Mouse (Mus musculus) erythroblast, embryonic 14.5 days (primary cell): ENCODE data around the gene Gpc6. TPM values are rescaled to one million over a fixed set of nuclear protein-coding genes. Genes with fewer than 3 reads are reported as not detected.

Experiments used
- H3K27me3 ChIP-seq: 2 replicates; pipeline ENCODE4 v1.6.1; 2012; ENCODE audit warnings: inconsistent platforms; ENCODE audit not compliant: control insufficient read depth
- H3K36me3 ChIP-seq: 2 replicates; pipeline ENCODE4 v1.6.1; 2012; ENCODE audit warnings: mild to moderate bottlenecking, inconsistent platforms; ENCODE audit not compliant: control insufficient read depth
- H3K4me1 ChIP-seq: 2 replicates; pipeline ENCODE4 v1.6.1; 2012; ENCODE audit warnings: inconsistent platforms; ENCODE audit not compliant: control insufficient read depth
- H3K4me3 ChIP-seq: replicated peaks from 2 replicates; pipeline ENCODE3; 2012; ENCODE audit warnings: moderate library complexity, mild to moderate bottlenecking, inconsistent platforms
- H3K9me3 ChIP-seq: 2 replicates; pipeline ENCODE4 v1.6.1; 2012; ENCODE audit warnings: low read length, inconsistent platforms, mixed read lengths; ENCODE audit not compliant: control insufficient read depth
- GATA1 ChIP-seq: IDR thresholded peaks from 2 replicates; pipeline ENCODE4 v1.6.1; 2012; ENCODE audit warnings: low read length, inconsistent platforms, mixed read lengths
- TAL1 ChIP-seq: IDR thresholded peaks from 3 replicates; pipeline ENCODE4 v1.6.1; 2012; ENCODE audit warnings: low read length, inconsistent platforms, mixed read lengths
- polyA plus RNA-seq: library from polyadenylated mRNA; stranded (reverse); fragments of >175 nt; gene quantifications from 2 replicates; pipeline ENCODE4 v1.2.3, GENCODE M21; 2012

The Gpc6 gene
- polyA plus RNA-seq, 1 experiment, result not detected

DNA sequence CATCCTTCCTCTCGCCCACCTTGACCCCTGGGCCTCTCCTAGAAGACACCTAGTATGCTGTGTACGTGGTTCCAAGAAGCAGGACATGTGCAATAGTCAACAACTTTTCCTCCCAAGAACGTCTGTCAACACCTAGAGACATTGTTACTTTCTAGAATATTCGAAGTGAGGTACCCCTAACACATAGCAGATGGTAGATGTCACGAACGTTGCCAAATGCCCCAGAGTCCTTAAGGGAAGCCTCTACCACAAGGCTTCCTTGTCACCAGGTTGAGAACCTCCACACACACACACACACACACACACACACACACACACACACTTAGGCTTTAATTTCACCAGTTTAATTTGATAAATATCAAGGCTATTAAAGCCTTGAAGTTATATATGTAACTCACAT is 600.0 kb downstream of the Gpc6 start:
- H3K9me3 ChIP-seq, result 0 out of 2 replicates have a peak, but pooled peaks cover 5% of the 10 kb centered on the region
- no peak for TF ChIP-seq TAL1
- no peak for TF ChIP-seq GATA1

DNA sequence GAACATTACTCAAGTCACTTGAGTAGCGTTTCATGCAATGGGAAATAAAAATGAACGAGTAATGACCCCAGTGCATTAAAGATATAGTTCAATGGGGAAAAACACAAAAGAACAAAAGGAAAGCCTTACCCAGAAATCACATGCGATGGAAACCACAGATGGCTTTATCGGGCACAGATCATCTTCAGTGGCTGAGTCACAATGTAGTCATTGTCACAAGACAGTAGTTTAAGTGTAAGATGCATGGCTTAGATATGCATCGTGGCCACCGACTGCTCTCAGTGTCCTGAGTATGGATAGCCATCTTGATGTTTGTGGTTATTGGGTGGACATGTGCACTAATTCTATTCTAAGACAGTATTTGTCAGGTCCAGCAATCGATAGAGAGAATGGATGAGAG is 601.9 kb downstream of the Gpc6 start:
- Histone ChIP-seq H3K27me3 (no peaks in the 10 kb centered on the region), H3K9me3 (0 out of 2 replicates have a peak, but pooled peaks cover 5% of the 10 kb centered on the region), H3K36me3 (no peaks in the 10 kb centered on the region), H3K4me3 (no peak overlapping the region), H3K4me1 (no peaks in the 10 kb centered on the region)
- no peak for TF ChIP-seq TAL1
- no peak for TF ChIP-seq GATA1

More for the DNA sequence above, 600.0 kb downstream of the Gpc6 start:
- Histone ChIP-seq H3K4me3 (no peak overlapping the region), H3K27me3 (no peaks in the 10 kb centered on the region), H3K4me1 (no peaks in the 10 kb centered on the region), H3K36me3 (no peaks in the 10 kb centered on the region)

DNA sequence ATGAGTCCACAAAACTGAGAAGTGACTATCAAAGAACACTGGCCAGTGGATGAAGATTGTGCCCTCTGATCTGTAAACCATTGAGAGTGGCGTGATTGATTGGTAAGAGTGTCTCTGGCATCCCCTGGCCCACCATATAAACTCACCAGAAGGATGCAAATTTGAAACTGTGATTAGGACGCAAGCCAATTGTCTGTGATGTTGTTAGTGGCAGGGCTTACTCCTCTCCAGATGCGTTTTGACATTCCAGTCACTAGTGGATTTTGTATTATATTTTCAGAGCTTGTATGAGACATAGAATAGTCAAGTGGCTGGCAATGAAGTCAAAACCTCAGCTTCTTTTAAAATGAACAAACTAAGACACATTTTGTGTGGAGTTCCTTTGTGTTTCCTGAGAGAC is 604.3 kb downstream of the Gpc6 start:
- no peaks in the 10 kb centered on the region for H3K36me3 ChIP-seq
- H3K4me3 ChIP-seq, result no peak overlapping the region
- no peaks in the 10 kb centered on the region for H3K27me3 ChIP-seq
- TF ChIP-seq GATA1 (no peak), TAL1 (no peak)
- H3K4me1 ChIP-seq, result no peaks in the 10 kb centered on the region
- H3K9me3 ChIP-seq, result no peaks in the 10 kb centered on the region

DNA sequence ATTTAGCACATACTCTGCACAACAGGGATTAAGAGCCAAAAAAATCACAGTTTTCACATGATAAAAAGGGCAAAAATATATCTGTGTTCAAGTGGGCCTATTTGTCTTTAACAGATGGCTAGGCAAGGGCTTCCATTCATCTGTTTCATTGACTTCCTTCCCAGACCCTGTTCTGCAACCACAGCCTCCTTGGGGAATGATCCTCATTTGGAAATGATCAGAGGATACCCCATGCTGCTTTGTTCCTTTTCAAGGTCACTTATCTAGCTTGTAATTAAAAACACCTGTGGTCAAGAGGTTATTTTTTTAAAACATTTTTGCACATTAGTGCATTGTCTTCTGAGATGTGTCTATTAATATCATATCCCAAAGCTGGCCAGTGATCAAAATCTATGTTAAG is 627.7 kb downstream of the Gpc6 start:
- peaks cover 18% of the 10 kb centered on the region for H3K9me3 ChIP-seq

DNA sequence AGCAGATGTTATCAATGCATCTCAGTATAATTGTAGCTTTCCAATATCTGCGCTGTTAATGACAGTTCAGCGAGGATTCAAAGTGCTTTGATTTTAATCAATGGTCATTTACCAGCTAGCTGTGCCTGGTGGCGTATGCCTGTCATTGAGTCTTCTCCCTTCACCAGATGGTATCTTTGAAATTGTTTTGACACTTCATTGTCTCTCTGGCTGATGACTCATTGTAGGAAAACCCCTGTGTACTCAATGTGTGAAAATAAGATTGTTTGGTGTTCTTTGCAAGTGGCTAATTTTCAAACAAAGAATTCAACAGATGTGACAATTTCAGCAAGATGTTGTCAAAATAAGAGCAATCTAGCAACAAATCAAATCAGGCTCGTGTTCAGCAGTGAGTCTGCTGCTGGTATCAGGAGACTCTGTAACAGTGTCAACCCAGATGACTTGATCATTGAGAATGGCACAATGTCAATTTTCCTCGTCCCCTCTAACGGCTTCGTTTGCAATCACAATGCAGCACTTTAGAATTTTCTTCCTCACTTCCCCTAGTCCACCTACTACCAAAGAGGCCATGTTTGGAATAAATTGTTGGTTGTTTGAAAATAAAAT is 631.7 kb downstream of the Gpc6 start:
- Histone ChIP-seq H3K36me3 (no peaks in the 10 kb centered on the region), H3K4me1 (no peaks in the 10 kb centered on the region), H3K27me3 (no peaks in the 10 kb centered on the region), H3K4me3 (no peak overlapping the region), H3K9me3 (peaks cover 8% of the 10 kb centered on the region)
- no peak for TF ChIP-seq TAL1
- no peak for TF ChIP-seq GATA1

More for the DNA sequence above, 627.7 kb downstream of the Gpc6 start:
- TF ChIP-seq TAL1 (no peak), GATA1 (no peak)
- no peaks in the 10 kb centered on the region for H3K36me3 ChIP-seq
- H3K4me3 ChIP-seq, result no peak overlapping the region
- no peaks in the 10 kb centered on the region for H3K27me3 ChIP-seq
- H3K4me1 ChIP-seq, result no peaks in the 10 kb centered on the region

DNA sequence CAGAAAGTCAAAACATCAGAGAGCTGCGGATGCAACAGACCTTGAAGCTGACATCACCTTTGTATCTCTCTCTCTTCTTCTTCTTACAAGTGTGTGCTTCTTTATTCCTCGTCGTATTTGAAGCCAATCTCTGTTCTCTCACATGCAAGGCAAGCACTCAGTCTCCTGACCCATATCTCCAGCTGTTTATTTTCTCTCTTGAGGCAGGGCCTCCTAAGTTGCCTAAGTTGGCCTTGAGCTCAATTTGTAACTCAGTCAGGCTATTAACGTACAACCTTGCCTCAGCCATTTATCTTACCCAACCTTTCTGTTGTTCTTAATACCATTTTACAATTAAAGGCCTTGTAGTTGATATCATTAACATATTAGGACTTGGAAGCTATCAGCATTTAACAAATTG is 637.0 kb downstream of the Gpc6 start:
- H3K4me1 ChIP-seq, result no peaks in the 10 kb centered on the region
- peaks cover 14% of the 10 kb centered on the region for H3K9me3 ChIP-seq
- TF ChIP-seq TAL1, result no peak
- no peak for TF ChIP-seq GATA1
- H3K36me3 ChIP-seq, result no peaks in the 10 kb centered on the region
- no peaks in the 10 kb centered on the region for H3K27me3 ChIP-seq
- no peak overlapping the region for H3K4me3 ChIP-seq

DNA sequence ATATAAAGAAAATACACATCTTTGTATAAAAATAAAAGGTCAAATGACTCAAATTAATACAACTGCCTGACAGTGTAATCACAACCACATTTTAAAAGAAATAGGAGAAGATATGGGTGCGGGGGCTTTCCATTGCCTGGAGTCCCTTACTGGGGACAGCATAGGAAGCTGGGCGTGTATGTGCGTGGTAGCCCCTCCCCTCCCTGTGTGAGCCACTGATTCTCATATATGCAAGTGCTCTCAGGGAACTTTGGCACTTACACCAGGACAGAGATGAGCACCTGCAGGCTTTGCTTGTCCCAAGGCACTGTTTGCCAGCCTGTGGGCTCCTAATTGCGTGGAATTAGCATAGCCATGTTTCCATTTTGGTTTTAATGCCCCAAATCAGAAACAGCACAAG is 644.2 kb downstream of the Gpc6 start:
- H3K27me3 ChIP-seq, result no peaks in the 10 kb centered on the region
- TF ChIP-seq TAL1, result no peak
- TF ChIP-seq GATA1, result no peak
- no peak overlapping the region for H3K4me3 ChIP-seq
- H3K4me1 ChIP-seq, result no peaks in the 10 kb centered on the region
- H3K9me3 ChIP-seq, result peaks cover 14% of the 10 kb centered on the region
- no peaks in the 10 kb centered on the region for H3K36me3 ChIP-seq

DNA sequence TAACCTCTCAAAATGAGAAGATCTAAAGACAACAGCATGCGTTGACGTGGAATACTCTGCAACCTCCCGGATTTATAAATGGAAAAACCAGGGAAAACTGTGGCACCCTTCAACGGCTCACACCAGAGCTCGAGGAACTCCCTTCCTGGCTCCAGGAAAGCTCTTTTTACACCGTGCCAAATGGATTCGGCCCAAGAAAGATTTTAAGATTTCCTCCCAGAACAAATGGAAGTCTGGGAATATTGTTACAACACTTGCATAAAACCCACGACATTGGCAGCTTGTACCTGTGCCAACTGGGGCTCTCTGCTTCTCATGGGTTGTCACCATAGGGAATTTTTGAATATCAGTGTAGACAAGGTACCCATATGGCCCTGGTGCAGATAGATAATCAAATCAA is 647.1 kb downstream of the Gpc6 start:
- peaks cover 10% of the 10 kb centered on the region for H3K9me3 ChIP-seq
- H3K27me3 ChIP-seq, result no peaks in the 10 kb centered on the region
- no peaks in the 10 kb centered on the region for H3K36me3 ChIP-seq
- no peak for TF ChIP-seq TAL1
- no peak for TF ChIP-seq GATA1
- H3K4me1 ChIP-seq, result no peaks in the 10 kb centered on the region
- H3K4me3 ChIP-seq, result no peak overlapping the region

DNA sequence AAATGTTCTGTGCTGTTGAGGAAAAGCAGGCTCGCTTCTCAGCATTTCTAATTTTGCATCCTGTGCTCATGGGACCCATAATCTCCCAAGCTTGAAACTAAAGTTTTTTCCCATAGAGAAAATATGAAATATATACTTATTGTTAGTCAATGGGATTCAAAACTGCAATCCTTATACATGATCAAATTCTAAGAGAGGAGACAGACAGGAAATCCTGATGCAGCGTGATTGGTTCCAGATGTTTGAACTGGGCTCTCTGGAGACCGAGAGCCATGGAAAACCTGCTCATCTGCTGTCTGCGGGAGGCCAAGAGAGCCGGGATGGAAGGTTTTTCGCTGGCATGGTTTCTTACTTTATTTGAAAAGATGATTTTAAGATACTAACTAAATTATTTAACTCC is 649.1 kb downstream of the Gpc6 start:
- H3K9me3 ChIP-seq, result peaks cover 15% of the 10 kb centered on the region
- no peaks in the 10 kb centered on the region for H3K36me3 ChIP-seq
- H3K4me1 ChIP-seq, result no peaks in the 10 kb centered on the region
- no peaks in the 10 kb centered on the region for H3K27me3 ChIP-seq
- H3K4me3 ChIP-seq, result no peak overlapping the region
- no peak for TF ChIP-seq GATA1

DNA sequence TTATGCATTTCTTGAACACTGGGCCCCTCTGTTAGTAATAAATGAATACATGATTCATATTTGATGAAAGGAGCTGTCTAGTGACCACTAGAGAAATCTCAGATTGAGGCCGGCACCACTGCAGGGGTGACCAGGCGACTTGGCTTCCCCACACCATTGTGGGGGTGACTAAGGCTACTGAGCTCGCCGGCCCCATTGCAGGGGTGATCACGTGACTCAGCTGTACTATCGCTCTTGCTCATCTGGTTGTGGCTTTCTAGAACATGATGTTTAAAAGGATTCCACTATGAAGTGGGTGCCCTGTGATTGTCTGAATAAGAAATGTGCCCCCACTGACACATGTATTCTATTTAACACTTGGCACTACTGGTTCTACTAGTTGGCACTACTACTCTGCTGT is 656.6 kb downstream of the Gpc6 start:
- Histone ChIP-seq H3K4me3 (no peak overlapping the region), H3K9me3 (peaks cover 24% of the 10 kb centered on the region), H3K4me1 (no peaks in the 10 kb centered on the region), H3K36me3 (no peaks in the 10 kb centered on the region), H3K27me3 (no peaks in the 10 kb centered on the region)
- TF ChIP-seq GATA1, result no peak
- no peak for TF ChIP-seq TAL1
